Mouse (Mus musculus) heart, postnatal 0 days (tissue): ENCODE measurements around the gene Ube4b. TPM values are rescaled to one million over a fixed set of nuclear protein-coding genes. Genes with fewer than 3 reads are reported as not detected.

Source experiments
- ATAC-seq: fragments of 200-750 bp; cut with Nextera tagmentation; 2 replicates; pipeline ENCODE4 v1.8.0; 2017; ENCODE audit warnings: low read depth, moderate number of reproducible peaks, moderate library complexity; ENCODE audit not compliant: insufficient read depth
- DNase-seq: peaks from one replicate; pipeline ENCODE4 v3.0.0-alpha.2; 2016; ENCODE audit warnings: low spot score
- H3K27ac ChIP-seq: fragments of 300-500 bp; sonication (generic); 2 replicates; pipeline ENCODE4 v1.5.1; 2014; ENCODE audit warnings: low read depth, mild to moderate bottlenecking
- H3K27me3 ChIP-seq: fragments of 300-500 bp; sonication (generic); 2 replicates; pipeline ENCODE4 v1.6.1; 2014; ENCODE audit warnings: low read length, mixed read lengths; ENCODE audit not compliant: control insufficient read depth, insufficient read depth
- H3K36me3 ChIP-seq: fragments of 300-500 bp; sonication (generic); replicated peaks from 2 replicates; pipeline ENCODE4 v1.6.1; 2014; ENCODE audit warnings: low read length, mixed read lengths; ENCODE audit not compliant: control insufficient read depth, insufficient read depth
- H3K4me1 ChIP-seq: fragments of 300-500 bp; sonication (generic); 2 replicates; pipeline ENCODE4 v1.6.1; 2014; ENCODE audit warnings: antibody characterized with exemption; ENCODE audit not compliant: control insufficient read depth, insufficient read depth
- H3K4me2 ChIP-seq: fragments of 300-500 bp; sonication (generic); 2 replicates; pipeline ENCODE4 v1.6.1; 2014; ENCODE audit warnings: low read depth, mild to moderate bottlenecking, low read length, moderate library complexity
- H3K4me3 ChIP-seq: fragments of 300-500 bp; sonication (generic); 2 replicates; pipeline ENCODE4 v1.5.1; 2014; ENCODE audit warnings: low read depth, low read length
- H3K9ac ChIP-seq: fragments of 300-500 bp; sonication (generic); replicated peaks from 2 replicates; pipeline ENCODE4 v1.6.1; 2014; ENCODE audit warnings: low read depth, low read length, mixed read lengths
- H3K9me3 ChIP-seq: fragments of 300-500 bp; sonication (generic); replicated peaks from 2 replicates; pipeline ENCODE4 v1.6.1; 2016; ENCODE audit warnings: low read length; ENCODE audit not compliant: control insufficient read depth
- CTCF ChIP-seq: IDR thresholded peaks from 2 replicates; pipeline ENCODE4 v1.5.1; 2016; ENCODE audit warnings: antibody characterized with exemption, control low read depth, low read depth
- EP300 ChIP-seq: IDR thresholded peaks from 2 replicates; pipeline ENCODE4 v1.6.1; 2016; ENCODE audit warnings: antibody characterized with exemption, low read depth
- WGBS: fragments of 180-500 bp; shearing (Covaris S2); extraction: QIAGEN DNeasy Blood & Tissue Kit; methylation state at CpG from one replicate; pipeline ENCODE4 v1.1.7; 2014; 5-methylcytosine and 5-hydroxymethylcytosine counted together
- polyA plus RNA-seq: library from polyadenylated mRNA; unstranded; fragments of >200 nt; fragmentation: Nextera tagmentation; extraction: Ambion mirVana; gene quantifications from 2 replicates; pipeline ENCODE4 v1.2.1, GENCODE M21; 2015
- total RNA-seq: library from RNA; depleted of rRNA; stranded (reverse); fragments of >200 nt; gene quantifications from 2 replicates; pipeline ENCODE4 v1.2.3, GENCODE M21; 2014; ENCODE audit warnings: low replicate concordance

Gene Ube4b
- total and polyA plus RNA-seq, 2 experiments from 2014 or later = 20.2 to 56.4 TPM

GRCm38 (mm10) chr4:149344311-149344710 lies 82.2 kb downstream of the Ube4b start:
- ATAC-seq = no peak
- TF ChIP-seq EP300 (no peak), CTCF (no peak)
- 52% methylated on average over 8 of the region's 8 CpGs for WGBS
- Histone ChIP-seq H3K4me1 (0 out of 2 replicates have a peak, but pooled peaks cover 4% of the 10 kb centered on the region), H3K27me3 (no peaks in the 10 kb centered on the region), H3K9ac (no peak overlapping the region), H3K4me3 (no peak overlapping the region), H3K4me2 (no peak overlapping the region), H3K36me3 (peaks cover 77% of the 10 kb centered on the region), H3K27ac (peak overlapping the region; percentile 21; the same call in 1 of the 2 replicates), H3K9me3 (no peaks in the 10 kb centered on the region)
- DNase-seq = no peak

GRCm38 (mm10) chr4:149340680-149341079 lies 85.9 kb downstream of the Ube4b start:
- peaks cover 73% of the 10 kb centered on the region for H3K36me3 ChIP-seq

GRCm38 (mm10) chr4:149339426-149340214 lies 86.9 kb downstream of the Ube4b start:
- no peak for TF ChIP-seq EP300
- TF ChIP-seq CTCF = no peak
- Histone ChIP-seq H3K4me3 (no peak overlapping the region), H3K9me3 (no peaks in the 10 kb centered on the region), H3K27me3 (no peaks in the 10 kb centered on the region), H3K36me3 (peaks cover 77% of the 10 kb centered on the region), H3K4me1 (0 out of 2 replicates have a peak, but pooled peaks cover 4% of the 10 kb centered on the region), H3K27ac (no peak overlapping the region), H3K4me2 (no peak overlapping the region), H3K9ac (no peak overlapping the region)
- ATAC-seq = no peak
- 56% methylated on average over 5 of the region's 5 CpGs for WGBS
- no peak for DNase-seq

More at GRCm38 (mm10) chr4:149340680-149341079, 85.9 kb downstream of the Ube4b start:
- no peak overlapping the region for H3K4me2 ChIP-seq
- ATAC-seq (no peak), DNase-seq (no peak)
- no peaks in the 10 kb centered on the region for H3K27me3 ChIP-seq
- H3K27ac ChIP-seq = no peak overlapping the region
- no peak overlapping the region for H3K9ac ChIP-seq
- no peak overlapping the region for H3K4me3 ChIP-seq
- H3K9me3 ChIP-seq = no peaks in the 10 kb centered on the region
- H3K4me1 ChIP-seq = 0 out of 2 replicates have a peak, but pooled peaks cover 4% of the 10 kb centered on the region
- 42% methylated on average over 2 of the region's 2 CpGs for WGBS
- TF ChIP-seq EP300 (no peak), CTCF (no peak)

GRCm38 (mm10) chr4:149338137-149338536 lies 88.4 kb downstream of the Ube4b start:
- DNase-seq = no peak
- WGBS = 43% methylated on average over 2 of the region's 2 CpGs
- no peak for TF ChIP-seq EP300
- no peak for TF ChIP-seq CTCF
- no peak for ATAC-seq
- Histone ChIP-seq H3K36me3 (peaks cover 77% of the 10 kb centered on the region), H3K27ac (no peak overlapping the region), H3K27me3 (no peaks in the 10 kb centered on the region), H3K4me3 (no peak overlapping the region), H3K9ac (no peak overlapping the region), H3K4me2 (no peak overlapping the region), H3K4me1 (0 out of 2 replicates have a peak, but pooled peaks cover 4% of the 10 kb centered on the region), H3K9me3 (no peaks in the 10 kb centered on the region)

GRCm38 (mm10) chr4:149337353-149337752 lies 89.2 kb downstream of the Ube4b start:
- H3K4me2 ChIP-seq = no peak overlapping the region
- DNase-seq (peak; percentile 58), ATAC-seq (peak; percentile 42; the same call in 1 of the 2 replicates)
- no peaks in the 10 kb centered on the region for H3K27me3 ChIP-seq
- H3K27ac ChIP-seq = no peak overlapping the region
- peaks cover 75% of the 10 kb centered on the region for H3K36me3 ChIP-seq
- WGBS = 25% methylated on average over 9 of the region's 9 CpGs
- 0 out of 2 replicates have a peak, but pooled peaks cover 4% of the 10 kb centered on the region for H3K4me1 ChIP-seq
- H3K9ac ChIP-seq = no peak overlapping the region
- H3K9me3 ChIP-seq = no peaks in the 10 kb centered on the region
- H3K4me3 ChIP-seq = no peak overlapping the region
- no peak for TF ChIP-seq CTCF
- TF ChIP-seq EP300 = no peak
